Mouse (Mus musculus): ENCODE measurements around the gene Ptprd. TPM values are rescaled to one million over a fixed set of nuclear protein-coding genes. Genes with fewer than 3 reads are reported as not detected.

Gene Ptprd
- total RNA-seq, 1 experiment = 1.3 TPM

DNA sequence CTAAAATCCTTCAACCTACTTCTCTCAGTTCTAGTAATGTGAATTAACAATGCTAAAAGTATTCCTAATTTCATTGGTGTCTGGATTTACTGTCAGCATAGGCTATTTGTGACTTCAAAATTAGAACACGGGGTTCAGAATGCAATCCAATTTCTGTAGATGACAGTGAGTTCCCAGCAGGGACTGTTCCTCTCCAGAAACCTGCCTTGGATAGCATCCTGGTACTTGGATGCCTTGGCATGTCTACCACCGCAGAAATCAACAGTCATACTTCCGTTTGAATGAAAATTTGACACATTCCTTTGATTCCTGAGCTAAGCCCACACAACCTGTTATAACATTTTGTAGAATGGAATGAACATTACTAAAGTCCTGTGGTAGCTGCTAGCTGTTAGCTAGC is 2018.3 kb downstream of the Ptprd start:
- in situ Hi-C loops (cut with MboI; ENCODE audit: low sequenced_read_pairs in 2 of 2, unreplicated experiment in 2 of 2) = no loop called here
- H3K4me1 ChIP-seq (ENCODE audit: control insufficient read depth in 2 of 2, insufficient read depth in 2 of 2, low read length in 2 of 2, poor library complexity in 1 of 2) = no peaks in the 10 kb centered on the region
- H3K9ac ChIP-seq (ENCODE audit: insufficient read depth, low read depth, low read length, poor library complexity, severe bottlenecking) = no peak overlapping the region
- no peak for DNase-seq (ENCODE audit: low read depth, low spot score)
- H3K4me3 ChIP-seq (ENCODE audit: insufficient read depth in 1 of 2, low read depth in 1 of 2, low read length in 2 of 2, poor library complexity in 1 of 2, severe bottlenecking in 1 of 2) = no peak overlapping the region
- no peak overlapping the region for H3K27ac ChIP-seq (ENCODE audit: insufficient read depth, low read depth, low read length, poor library complexity, severe bottlenecking)
- H3K36me3 ChIP-seq (ENCODE audit: control insufficient read depth, insufficient read depth, low read length, poor library complexity, severe bottlenecking) = no peaks in the 10 kb centered on the region
- TF ChIP-seq ZC3H11A (IDR thresholded peaks at IDR 0.05; ENCODE audit: borderline replicate concordance, low read depth, low read length) (no peak), HCFC1 (IDR thresholded peaks at IDR 0.05; ENCODE audit: borderline replicate concordance, insufficient read depth, low read length) (no peak), CHD2 (IDR thresholded peaks at IDR 0.05; ENCODE audit: low read depth, low read length) (no peak), MAFK (IDR thresholded peaks at IDR 0.05; ENCODE audit: insufficient read depth, low read depth, low read length) (no peak), ZNF384 (IDR thresholded peaks at IDR 0.05; ENCODE audit: low read depth, low read length) (no peak)
- H3K9me3 ChIP-seq (ENCODE audit: control insufficient read depth, insufficient read depth, low read depth, low read length) = no peaks in the 10 kb centered on the region

DNA sequence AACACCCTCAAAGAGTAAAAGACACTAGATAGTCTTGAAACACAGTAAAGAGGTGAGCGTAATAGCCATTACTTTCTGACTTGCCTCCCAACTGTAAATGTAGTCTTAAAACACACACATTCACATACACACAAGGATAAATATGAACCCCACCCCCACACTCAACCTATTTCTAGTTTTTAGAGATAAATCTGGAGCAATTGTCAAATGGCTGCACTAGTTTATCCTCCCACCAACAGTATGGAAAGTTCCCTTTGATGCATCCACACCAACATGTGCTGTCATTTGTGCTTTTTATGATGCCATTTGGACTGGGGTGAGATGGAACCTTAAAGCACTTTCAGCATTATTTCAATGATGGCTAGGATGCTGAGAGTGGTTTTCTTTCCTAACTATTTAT is 2019.7 kb downstream of the Ptprd start:
- H3K27ac ChIP-seq (ENCODE audit: insufficient read depth, low read depth, low read length, poor library complexity, severe bottlenecking) = no peak overlapping the region
- no peak overlapping the region for H3K4me3 ChIP-seq (ENCODE audit: insufficient read depth in 1 of 2, low read depth in 1 of 2, low read length in 2 of 2, poor library complexity in 1 of 2, severe bottlenecking in 1 of 2)
- DNase-seq (ENCODE audit: low read depth, low spot score) = no peak
- in situ Hi-C loops (cut with MboI; ENCODE audit: low sequenced_read_pairs in 2 of 2, unreplicated experiment in 2 of 2) = no loop called here
- H3K4me1 ChIP-seq (ENCODE audit: control insufficient read depth in 2 of 2, insufficient read depth in 2 of 2, low read length in 2 of 2, poor library complexity in 1 of 2) = no peaks in the 10 kb centered on the region
- no peaks in the 10 kb centered on the region for H3K9me3 ChIP-seq (ENCODE audit: control insufficient read depth, insufficient read depth, low read depth, low read length)
- TF ChIP-seq ZC3H11A (IDR thresholded peaks at IDR 0.05; ENCODE audit: borderline replicate concordance, low read depth, low read length) (no peak), ZNF384 (IDR thresholded peaks at IDR 0.05; ENCODE audit: low read depth, low read length) (no peak)
- H3K36me3 ChIP-seq (ENCODE audit: control insufficient read depth, insufficient read depth, low read length, poor library complexity, severe bottlenecking) = no peaks in the 10 kb centered on the region
- no peak overlapping the region for H3K9ac ChIP-seq (ENCODE audit: insufficient read depth, low read depth, low read length, poor library complexity, severe bottlenecking)

- Histone ChIP-seq H3K9ac (ENCODE audit: insufficient read depth, low read depth, low read length, poor library complexity, severe bottlenecking) (no peak overlapping the region), H3K27ac (ENCODE audit: insufficient read depth, low read depth, low read length, poor library complexity, severe bottlenecking) (no peak overlapping the region), H3K4me3 (ENCODE audit: insufficient read depth in 1 of 2, low read depth in 1 of 2, low read length in 2 of 2, poor library complexity in 1 of 2, severe bottlenecking in 1 of 2) (no peak overlapping the region), H3K4me1 (ENCODE audit: control insufficient read depth in 2 of 2, insufficient read depth in 2 of 2, low read length in 2 of 2, poor library complexity in 1 of 2) (no peaks in the 10 kb centered on the region), H3K36me3 (ENCODE audit: control insufficient read depth, insufficient read depth, low read length, poor library complexity, severe bottlenecking) (no peaks in the 10 kb centered on the region), H3K9me3 (ENCODE audit: control insufficient read depth, insufficient read depth, low read depth, low read length) (no peaks in the 10 kb centered on the region)
- in situ Hi-C loops (cut with MboI; ENCODE audit: low sequenced_read_pairs in 2 of 2, unreplicated experiment in 2 of 2) = no loop called here
- no peak for DNase-seq (ENCODE audit: low read depth, low spot score)
- TF ChIP-seq ZNF384 (IDR thresholded peaks at IDR 0.05; ENCODE audit: low read depth, low read length) (no peak), MAFK (IDR thresholded peaks at IDR 0.05; ENCODE audit: insufficient read depth, low read depth, low read length) (no peak), HCFC1 (IDR thresholded peaks at IDR 0.05; ENCODE audit: borderline replicate concordance, insufficient read depth, low read length) (no peak), ZC3H11A (IDR thresholded peaks at IDR 0.05; ENCODE audit: borderline replicate concordance, low read depth, low read length) (no peak), CHD2 (IDR thresholded peaks at IDR 0.05; ENCODE audit: low read depth, low read length) (no peak)
Measured at GRCm38 (mm10) chr4:76190788-76191187, 2021.0 kb downstream of the Ptprd start.

GRCm38 (mm10) chr4:76183095-76183494 is 2028.7 kb downstream of the Ptprd start:
- Histone ChIP-seq H3K4me1 (ENCODE audit: control insufficient read depth in 2 of 2, insufficient read depth in 2 of 2, low read length in 2 of 2, poor library complexity in 1 of 2) (no peaks in the 10 kb centered on the region), H3K9ac (ENCODE audit: insufficient read depth, low read depth, low read length, poor library complexity, severe bottlenecking) (no peak overlapping the region), H3K36me3 (ENCODE audit: control insufficient read depth, insufficient read depth, low read length, poor library complexity, severe bottlenecking) (no peaks in the 10 kb centered on the region), H3K27ac (ENCODE audit: insufficient read depth, low read depth, low read length, poor library complexity, severe bottlenecking) (no peak overlapping the region), H3K9me3 (ENCODE audit: control insufficient read depth, insufficient read depth, low read depth, low read length) (no peaks in the 10 kb centered on the region), H3K4me3 (ENCODE audit: insufficient read depth in 1 of 2, low read depth in 1 of 2, low read length in 2 of 2, poor library complexity in 1 of 2, severe bottlenecking in 1 of 2) (no peak overlapping the region)
- no peak for DNase-seq (ENCODE audit: low read depth, low spot score)
- TF ChIP-seq CHD2 (IDR thresholded peaks at IDR 0.05; ENCODE audit: low read depth, low read length) (no peak), HCFC1 (IDR thresholded peaks at IDR 0.05; ENCODE audit: borderline replicate concordance, insufficient read depth, low read length) (no peak), ZC3H11A (IDR thresholded peaks at IDR 0.05; ENCODE audit: borderline replicate concordance, low read depth, low read length) (no peak), MAFK (IDR thresholded peaks at IDR 0.05; ENCODE audit: insufficient read depth, low read depth, low read length) (no peak), ZNF384 (IDR thresholded peaks at IDR 0.05; ENCODE audit: low read depth, low read length) (no peak)
- in situ Hi-C loops (cut with MboI; ENCODE audit: low sequenced_read_pairs in 2 of 2, unreplicated experiment in 2 of 2) = no loop called here

- H3K36me3 ChIP-seq (ENCODE audit: control insufficient read depth, insufficient read depth, low read length, poor library complexity, severe bottlenecking) = no peaks in the 10 kb centered on the region
- TF ChIP-seq HCFC1 (IDR thresholded peaks at IDR 0.05; ENCODE audit: borderline replicate concordance, insufficient read depth, low read length) (no peak), ZNF384 (IDR thresholded peaks at IDR 0.05; ENCODE audit: low read depth, low read length) (no peak), CHD2 (IDR thresholded peaks at IDR 0.05; ENCODE audit: low read depth, low read length) (no peak), MAFK (IDR thresholded peaks at IDR 0.05; ENCODE audit: insufficient read depth, low read depth, low read length) (no peak), ZC3H11A (IDR thresholded peaks at IDR 0.05; ENCODE audit: borderline replicate concordance, low read depth, low read length) (no peak)
- H3K27ac ChIP-seq (ENCODE audit: insufficient read depth, low read depth, low read length, poor library complexity, severe bottlenecking) = no peak overlapping the region
- in situ Hi-C loops (cut with MboI; ENCODE audit: low sequenced_read_pairs in 2 of 2, unreplicated experiment in 2 of 2) = no loop called here
- H3K4me3 ChIP-seq (ENCODE audit: insufficient read depth in 1 of 2, low read depth in 1 of 2, low read length in 2 of 2, poor library complexity in 1 of 2, severe bottlenecking in 1 of 2) = no peak overlapping the region
- H3K9me3 ChIP-seq (ENCODE audit: control insufficient read depth, insufficient read depth, low read depth, low read length) = no peaks in the 10 kb centered on the region
- no peak overlapping the region for H3K9ac ChIP-seq (ENCODE audit: insufficient read depth, low read depth, low read length, poor library complexity, severe bottlenecking)
- H3K4me1 ChIP-seq (ENCODE audit: control insufficient read depth in 2 of 2, insufficient read depth in 2 of 2, low read length in 2 of 2, poor library complexity in 1 of 2) = no peaks in the 10 kb centered on the region
- no peak for DNase-seq (ENCODE audit: low read depth, low spot score)
Measured at GRCm38 (mm10) chr4:76179497-76179896, 2032.3 kb downstream of the Ptprd start.
